Mouse (Mus musculus) G1E (cell line): Measurements from ENCODE around the gene Runx3. TPM values are rescaled to one million over a fixed set of nuclear protein-coding genes. Genes with fewer than 3 reads are reported as not detected.

Experiments
- ATAC-seq: 2 replicates; pipeline ENCODE4 v1.8.0; 2016; ENCODE audit warnings: mild to moderate bottlenecking; ENCODE audit not compliant: insufficient number of reproducible peaks, poor library complexity, low FRiP score, severe bottlenecking; ENCODE audit errors: extremely low read depth
- DNase-seq: peaks from one replicate; pipeline ENCODE4 v3.0.0; 2012; ENCODE audit warnings: low spot score
- H3K27me3 ChIP-seq: 2 replicates; pipeline ENCODE4 v1.6.1; 2012; ENCODE audit warnings: mild to moderate bottlenecking, low read length, inconsistent platforms; ENCODE audit not compliant: insufficient read depth
- H3K36me3 ChIP-seq: replicated peaks from 2 replicates; pipeline ENCODE3; 2012; ENCODE audit warnings: mild to moderate bottlenecking, inconsistent platforms
- H3K4me1 ChIP-seq: 2 replicates; pipeline ENCODE4 v1.6.1; 2012; ENCODE audit warnings: low read depth, low read length, inconsistent platforms, mixed read lengths; ENCODE audit not compliant: insufficient read depth
- H3K4me3 ChIP-seq: 2 replicates; pipeline ENCODE4 v1.5.1; 2012; ENCODE audit warnings: low read depth, mild to moderate bottlenecking, inconsistent platforms, low read length, moderate library complexity, mixed read lengths
- H3K9me3 ChIP-seq: replicated peaks from 2 replicates; pipeline ENCODE4 v1.6.1; 2012; ENCODE audit warnings: inconsistent platforms
- CTCF ChIP-seq: IDR thresholded peaks from 2 replicates; pipeline ENCODE4 v1.5.1; 2012; ENCODE audit warnings: low read depth, low read length, inconsistent platforms, mixed read lengths
- GATA1 ChIP-seq: IDR thresholded peaks from 2 replicates; pipeline ENCODE4 v1.6.1; 2012; ENCODE audit warnings: borderline replicate concordance, low read length, inconsistent platforms, mixed read lengths
- GATA2 ChIP-seq: IDR thresholded peaks from 2 replicates; pipeline ENCODE4 v1.6.1; 2012; ENCODE audit warnings: low read depth, low read length, inconsistent platforms, borderline replicate concordance
- POLR2AphosphoS5 ChIP-seq: IDR thresholded peaks from 2 replicates; pipeline ENCODE4 v1.6.1; 2012; ENCODE audit warnings: low read depth, low read length, inconsistent platforms; ENCODE audit not compliant: insufficient replicate concordance
- TAL1 ChIP-seq: conservative IDR thresholded peaks from 2 replicates; pipeline ENCODE4 v1.6.1; 2012; ENCODE audit warnings: low read depth, low read length, inconsistent platforms, mixed read lengths
- polyA plus RNA-seq: library from polyadenylated mRNA; stranded (reverse); fragments of >175 nt; gene quantifications from 2 replicates; pipeline ENCODE4 v1.2.3, GENCODE M21; 2012
- total RNA-seq, 2 experiments: library from RNA; stranded (forward) in 1 of 2; stranded (reverse) in 1 of 2; fragments of 200-1000 nt in 1 of 2; fragments of >200 nt in 1 of 2; fragmentation: Nextera tagmentation in 1 of 2; gene quantifications; 2 replicates each; pipeline ENCODE4 v1.2.3; 2014 to 2017

Runx3 gene
- total and polyA plus RNA-seq, 3 experiments, result 0.05 to 0.55 TPM; not detected in 1

- Histone ChIP-seq H3K9me3 (no peaks in the 10 kb centered on the region), H3K36me3 (no peaks in the 10 kb centered on the region), H3K27me3 (peaks cover 22% of the 10 kb centered on the region), H3K4me3 (no peak overlapping the region), H3K4me1 (no peaks in the 10 kb centered on the region)
- TF ChIP-seq POLR2AphosphoS5 (no peak), GATA1 (no peak), CTCF (no peak), GATA2 (no peak), TAL1 (no peak)
- ATAC-seq (no peak), DNase-seq (no peak)
These were observed 22.3 kb upstream of the Runx3 start for GRCm38 (mm10) chr4:135097910-135098891.

GRCm38 (mm10) chr4:135102019-135102740, 18.3 kb upstream of the Runx3 start:
- Histone ChIP-seq H3K9me3 (no peaks in the 10 kb centered on the region), H3K27me3 (peaks cover 29% of the 10 kb centered on the region), H3K4me3 (no peak overlapping the region), H3K4me1 (no peaks in the 10 kb centered on the region), H3K36me3 (no peaks in the 10 kb centered on the region)
- ATAC-seq, result no peak
- TF ChIP-seq POLR2AphosphoS5 (no peak), CTCF (no peak), GATA2 (no peak), TAL1 (no peak)
- no peak for DNase-seq

- DNase-seq (no peak), ATAC-seq (no peak)
- Histone ChIP-seq H3K4me3 (no peak overlapping the region), H3K36me3 (no peaks in the 10 kb centered on the region), H3K9me3 (no peaks in the 10 kb centered on the region), H3K4me1 (no peaks in the 10 kb centered on the region), H3K27me3 (peaks cover 28% of the 10 kb centered on the region)
- no peak for TF ChIP-seq GATA2
- TF ChIP-seq TAL1, result no peak
- TF ChIP-seq POLR2AphosphoS5, result no peak
- no peak for TF ChIP-seq GATA1
- TF ChIP-seq CTCF, result no peak
These were observed 17.7 kb upstream of the Runx3 start for GRCm38 (mm10) chr4:135102761-135103160.

- Histone ChIP-seq H3K27me3 (peaks cover 25% of the 10 kb centered on the region), H3K4me1 (no peaks in the 10 kb centered on the region), H3K4me3 (no peak overlapping the region), H3K9me3 (no peaks in the 10 kb centered on the region), H3K36me3 (no peaks in the 10 kb centered on the region)
- no peak for DNase-seq
- TF ChIP-seq GATA2 (no peak), TAL1 (no peak), GATA1 (no peak), POLR2AphosphoS5 (no peak), CTCF (no peak)
- no peak for ATAC-seq
These were observed 16.7 kb upstream of the Runx3 start for GRCm38 (mm10) chr4:135103800-135104199.

- no peaks in the 10 kb centered on the region for H3K36me3 ChIP-seq
- DNase-seq (no peak), ATAC-seq (no peak)
- peaks cover 27% of the 10 kb centered on the region for H3K27me3 ChIP-seq
- TF ChIP-seq TAL1, result no peak
- TF ChIP-seq CTCF, result no peak
- no peak for TF ChIP-seq GATA2
- TF ChIP-seq GATA1, result no peak
- TF ChIP-seq POLR2AphosphoS5, result no peak
- H3K9me3 ChIP-seq, result 0 out of 2 replicates have a peak, but pooled peaks cover under 1% of the 10 kb centered on the region
- H3K4me3 ChIP-seq, result no peak overlapping the region
- no peaks in the 10 kb centered on the region for H3K4me1 ChIP-seq
These were observed 13.5 kb upstream of the Runx3 start for GRCm38 (mm10) chr4:135106968-135107367.

GRCm38 (mm10) chr4:135108666-135109065, 11.8 kb upstream of the Runx3 start:
- no peaks in the 10 kb centered on the region for H3K4me1 ChIP-seq
- H3K9me3 ChIP-seq, result 0 out of 2 replicates have a peak, but pooled peaks cover 2% of the 10 kb centered on the region
- TF ChIP-seq GATA1, result no peak
- no peak for TF ChIP-seq TAL1
- TF ChIP-seq CTCF, result no peak
- no peak for TF ChIP-seq POLR2AphosphoS5
- no peak for TF ChIP-seq GATA2
- peaks cover 28% of the 10 kb centered on the region for H3K27me3 ChIP-seq
- no peak for DNase-seq
- no peak for ATAC-seq
- H3K36me3 ChIP-seq, result no peaks in the 10 kb centered on the region
- no peak overlapping the region for H3K4me3 ChIP-seq
